Mouse (Mus musculus): ENCODE measurements around the gene Rassf6. TPM values are rescaled to one million over a fixed set of nuclear protein-coding genes. Genes with fewer than 3 reads are reported as not detected.

Rassf6 gene
- total RNA-seq (2021): 1.7 and 2.8 TPM in 2 replicates
- long read RNA-seq, partial matches to known transcripts: 0 of 4 reads
- long read RNA-seq, other reads (novel, unspliced or antisense): 4 of 4 reads

GRCm38 (mm10) chr5:90640286-90641217 is at the start of gene Rassf6:
Gene Rassf6 (minus strand): TSS chr5:90640657.
- DNase-seq: peak; percentile 28

- DNase-seq: no peak
These were observed 49.1 kb upstream of the Rassf6 start for GRCm38 (mm10) chr5:90689426-90690128.

GRCm38 (mm10) chr5:90687913-90688312 is 47.5 kb upstream of the Rassf6 start:
- DNase-seq: no peak

- DNase-seq: no peak
These were observed 44.5 kb upstream of the Rassf6 start for GRCm38 (mm10) chr5:90684994-90685393.

GRCm38 (mm10) chr5:90681842-90682241 is 41.4 kb upstream of the Rassf6 start:
- DNase-seq: no peak

- no peak for DNase-seq
These were observed 37.1 kb upstream of the Rassf6 start for GRCm38 (mm10) chr5:90677560-90677959.

- DNase-seq: no peak
These were observed 21.4 kb upstream of the Rassf6 start for GRCm38 (mm10) chr5:90661852-90662251.

- peak; percentile 9 for DNase-seq
These were observed 21.0 kb upstream of the Rassf6 start for GRCm38 (mm10) chr5:90661436-90661835.

- DNase-seq: no peak
These were observed 20.0 kb upstream of the Rassf6 start for GRCm38 (mm10) chr5:90660411-90660810.

- no peak for DNase-seq
These were observed 16.2 kb upstream of the Rassf6 start for GRCm38 (mm10) chr5:90656681-90657080.

- no peak for DNase-seq
These were observed 15.4 kb upstream of the Rassf6 start for GRCm38 (mm10) chr5:90655891-90656290.

GRCm38 (mm10) chr5:90654798-90655197 is 14.3 kb upstream of the Rassf6 start:
- DNase-seq: no peak

- peak; percentile 11 for DNase-seq
These were observed 12.3 kb upstream of the Rassf6 start for GRCm38 (mm10) chr5:90652724-90653123.

- no peak for DNase-seq
These were observed 10.2 kb upstream of the Rassf6 start for GRCm38 (mm10) chr5:90650466-90651150.

- DNase-seq: no peak
These were observed 7.0 kb upstream of the Rassf6 start for GRCm38 (mm10) chr5:90647473-90647872.

- no peak for DNase-seq
These were observed 5.9 kb upstream of the Rassf6 start for GRCm38 (mm10) chr5:90646398-90646797.

- no peak for DNase-seq
These were observed 5.1 kb upstream of the Rassf6 start for GRCm38 (mm10) chr5:90645579-90645978.

- no peak for DNase-seq
These were observed 757 bp upstream of the Rassf6 start for GRCm38 (mm10) chr5:90641218-90641610.

GRCm38 (mm10) chr5:90634885-90635284 is 5.6 kb downstream of the Rassf6 start:
- no peak for DNase-seq

GRCm38 (mm10) chr5:90628530-90628929 is 11.9 kb downstream of the Rassf6 start:
- no peak for DNase-seq

- no peak for DNase-seq
These were observed 12.4 kb downstream of the Rassf6 start for GRCm38 (mm10) chr5:90628011-90628410.

GRCm38 (mm10) chr5:90627423-90627822 is 13.0 kb downstream of the Rassf6 start:
- DNase-seq: no peak
